Mouse (Mus musculus) natural killer cell, adult 2 months (primary cell): ENCODE measurements around the gene Adam10.

Experiments
- DNase-seq, 2 experiments: peaks; one replicate each; pipeline ENCODE4 v3.0.0; 2022; ENCODE audit warnings: low spot score in 2 of 2

Adam10 gene

GRCm38 (mm10) chr9:70678682-70679131 is at the start of gene Adam10:
Gene Adam10, plus strand, starts transcription at chr9:70678997.
- peak; percentile 96 to 97 for DNase-seq

GRCm38 (mm10) chr9:70629711-70630110 is 49.1 kb upstream of the Adam10 start:
- DNase-seq: no peak

- no peak for DNase-seq
These were observed 47.1 kb upstream of the Adam10 start for GRCm38 (mm10) chr9:70631665-70632064.

GRCm38 (mm10) chr9:70636748-70637147 is 42.0 kb upstream of the Adam10 start:
- no peak for DNase-seq

- no peak for DNase-seq
These were observed 28.5 kb upstream of the Adam10 start for GRCm38 (mm10) chr9:70650260-70650659.

- DNase-seq: no peak
These were observed 27.8 kb upstream of the Adam10 start for GRCm38 (mm10) chr9:70650994-70651393.

- DNase-seq: no peak
These were observed 26.6 kb upstream of the Adam10 start for GRCm38 (mm10) chr9:70652221-70652620.

- no peak for DNase-seq
These were observed 24.9 kb upstream of the Adam10 start for GRCm38 (mm10) chr9:70653875-70654274.

- DNase-seq: no peak
These were observed 24.3 kb upstream of the Adam10 start for GRCm38 (mm10) chr9:70654496-70654895.

GRCm38 (mm10) chr9:70655764-70656129 is 23.1 kb upstream of the Adam10 start:
- DNase-seq: no peak

GRCm38 (mm10) chr9:70656130-70657007 is 22.4 kb upstream of the Adam10 start, which contains the start of gene Gm10642:
Gene Gm10642, plus strand, starts transcription at chr9:70656251.
- peak; percentile 62 to 73 for DNase-seq

GRCm38 (mm10) chr9:70657013-70657967 is 21.5 kb upstream of the Adam10 start, which contains the start of gene Mindy2:
Gene Mindy2, minus strand, starts transcription at chr9:70657174.
- peak; percentile 95 to 98 for DNase-seq

- no peak for DNase-seq
These were observed 20.5 kb upstream of the Adam10 start for GRCm38 (mm10) chr9:70658266-70658665.

- no peak for DNase-seq
These were observed 13.9 kb upstream of the Adam10 start for GRCm38 (mm10) chr9:70664847-70665246.

GRCm38 (mm10) chr9:70665372-70666145 is 13.2 kb upstream of the Adam10 start:
- DNase-seq: no peak

GRCm38 (mm10) chr9:70666811-70667210 is 12.0 kb upstream of the Adam10 start:
- DNase-seq: no peak

- peak in 1 of 2 experiments; percentile 16 for DNase-seq
These were observed 10.7 kb upstream of the Adam10 start for GRCm38 (mm10) chr9:70668048-70668447.

- no peak for DNase-seq
These were observed 9.6 kb upstream of the Adam10 start for GRCm38 (mm10) chr9:70669197-70669596.

- DNase-seq: no peak
These were observed 8.4 kb upstream of the Adam10 start for GRCm38 (mm10) chr9:70670381-70670780.

- DNase-seq: peak; percentile 35 to 59
These were observed 7.5 kb upstream of the Adam10 start for GRCm38 (mm10) chr9:70671278-70671677.
